ENCODE assay signal across 8 mouse cellular contexts in the genomic region with DNA sequence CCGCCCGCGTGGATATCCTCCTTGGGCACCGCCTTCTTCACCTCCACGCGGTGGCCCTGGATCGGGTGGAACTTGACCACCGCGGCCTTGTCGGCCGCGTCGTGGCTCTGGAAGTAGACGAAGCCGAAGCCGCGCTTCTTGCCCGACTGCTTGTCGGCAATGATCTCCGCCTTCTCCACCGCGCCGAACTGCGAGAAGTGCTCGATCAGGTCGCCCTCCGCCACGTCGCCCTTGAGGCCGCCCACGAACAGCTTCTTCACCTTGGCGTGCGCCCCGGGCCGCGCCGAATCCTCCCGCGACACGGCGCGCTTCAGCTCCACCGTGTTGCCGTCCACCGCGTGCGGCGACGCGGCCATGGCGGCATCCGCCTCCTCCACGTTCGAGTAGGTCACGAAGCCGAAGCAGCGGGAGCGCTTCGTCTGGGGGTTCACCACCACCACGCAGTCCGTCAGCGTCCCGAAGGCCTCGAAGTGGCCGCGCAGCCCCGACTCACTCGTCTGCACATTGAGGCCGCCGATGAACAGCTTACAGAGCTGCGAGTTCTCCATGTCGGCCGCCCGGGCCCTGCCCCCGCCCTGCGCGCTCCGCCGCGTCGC. TPM values are rescaled to one million over a fixed set of nuclear protein-coding genes. Genes with fewer than 3 reads are reported as not detected.
DNase-seq lines count a peak whose midpoint lies in the region; ATAC-seq and TF ChIP-seq lines count a peak whose summit lies in the region.

No protein-coding gene starts in this region.

- peak overlapping the region; percentile 99 for H3K9ac ChIP-seq in kidney, embryonic 14.5 days (ENCODE audit: low read depth, low read length)
- H3K9ac ChIP-seq in liver, embryonic 16.5 days (ENCODE audit: low read depth, low read length): peak overlapping the region; percentile 97
- H3K9ac ChIP-seq in neural tube, embryonic 14.5 days (replicated peaks; ENCODE audit: low read depth, low read length): peak overlapping the region; percentile 99

- TF ChIP-seq CTCF in E14TG2a.4 (conservative IDR thresholded peaks at IDR 0.05; ENCODE audit: low read length): no peak

- DNase-seq in 3134 (ENCODE audit: extremely low read depth, insufficient read length, low spot score): peak; percentile 76
- DNase-seq in embryo, embryonic 11 days: peak; percentile 62
- peak; percentile 94 for DNase-seq in heart, adult 11 months
- peak; percentile 62 for DNase-seq in urinary bladder, postnatal 25 days (ENCODE audit: low spot score)

- H3K4me3 ChIP-seq in E14TG2a.4 (replicated peaks; ENCODE audit: low read length): peak overlapping the region; percentile 91
- H3K4me3 ChIP-seq in kidney, embryonic 14.5 days (ENCODE audit: low read length): peak overlapping the region; percentile 96
- peak overlapping the region; percentile 92 for H3K4me3 ChIP-seq in liver, embryonic 16.5 days (ENCODE audit: low read depth, low read length)
- H3K4me3 ChIP-seq in neural tube, embryonic 14.5 days (ENCODE audit: low read depth, low read length): peak overlapping the region; percentile 96

- no peaks in the 10 kb centered on the region for H3K9me3 ChIP-seq in E14TG2a.4 (ENCODE audit: low read length)
- H3K9me3 ChIP-seq in kidney, embryonic 14.5 days (ENCODE audit: control insufficient read depth, low read length): no peaks in the 10 kb centered on the region
- no peaks in the 10 kb centered on the region for H3K9me3 ChIP-seq in liver, embryonic 16.5 days (replicated peaks; ENCODE audit: control insufficient read depth, low read length)
- no peaks in the 10 kb centered on the region for H3K9me3 ChIP-seq in neural tube, embryonic 14.5 days (ENCODE audit: control insufficient read depth, low read length)

- peak overlapping the region; percentile 99 for H3K27ac ChIP-seq in kidney, embryonic 14.5 days (ENCODE audit: low read depth, low read length)
- H3K27ac ChIP-seq in liver, embryonic 16.5 days (ENCODE audit: low read length): peak overlapping the region; percentile 96
- peak overlapping the region; percentile 100 for H3K27ac ChIP-seq in neural tube, embryonic 14.5 days (ENCODE audit: low read depth, low read length)

- peak overlapping the region; percentile 67 for H3K4me2 ChIP-seq in kidney, embryonic 14.5 days (replicated peaks; ENCODE audit: low read depth, low read length)
- H3K4me2 ChIP-seq in liver, embryonic 16.5 days (ENCODE audit: low read depth, low read length): peak overlapping the region; percentile 74
- peak overlapping the region; percentile 71 for H3K4me2 ChIP-seq in neural tube, embryonic 14.5 days (ENCODE audit: low read depth, low read length)

- 0% methylated on average over 75 of the region's 81 CpGs for WGBS in kidney, embryonic 14.5 days
- under 1% methylated on average over 80 of the region's 81 CpGs for WGBS in liver, embryonic 16.5 days (ENCODE audit: insufficient replicate concordance)
- WGBS in neural tube, embryonic 14.5 days: under 1% methylated on average over 69 of the region's 81 CpGs

- H3K27me3 ChIP-seq in E14TG2a.4 (ENCODE audit: insufficient read depth, low read length): no peaks in the 10 kb centered on the region
- no peaks in the 10 kb centered on the region for H3K27me3 ChIP-seq in kidney, embryonic 14.5 days (ENCODE audit: control insufficient read depth, insufficient read depth, low read length)
- H3K27me3 ChIP-seq in liver, embryonic 16.5 days (ENCODE audit: control insufficient read depth, insufficient read depth, low read depth, low read length): no peaks in the 10 kb centered on the region
- H3K27me3 ChIP-seq in neural tube, embryonic 14.5 days (ENCODE audit: control insufficient read depth, insufficient read depth, low read length): no peaks in the 10 kb centered on the region

- peaks cover 47% of the 10 kb centered on the region for H3K4me1 ChIP-seq in E14TG2a.4 (replicated peaks; ENCODE audit: low read depth, low read length)
- peaks cover 27% of the 10 kb centered on the region for H3K4me1 ChIP-seq in kidney, embryonic 14.5 days (ENCODE audit: control insufficient read depth, insufficient read depth, low read length)
- peaks cover 29% of the 10 kb centered on the region for H3K4me1 ChIP-seq in liver, embryonic 16.5 days (ENCODE audit: control insufficient read depth, low read depth, low read length)
- peaks cover 20% of the 10 kb centered on the region for H3K4me1 ChIP-seq in neural tube, embryonic 14.5 days (ENCODE audit: control insufficient read depth, insufficient read depth, low read length)

- ATAC-seq in kidney, embryonic 14.5 days (ENCODE audit: low FRiP score, low TSS enrichment): peak; percentile 10
- ATAC-seq in liver, embryonic 16.5 days (ENCODE audit: low read depth): peak; percentile 17
- ATAC-seq in neural tube, embryonic 14.5 days (ENCODE audit: low read depth): peak; percentile 47

- H3K36me3 ChIP-seq in E14TG2a.4 (ENCODE audit: insufficient read depth, low read length): peaks cover 23% of the 10 kb centered on the region
- peaks cover 19% of the 10 kb centered on the region; the same call in 1 of the 2 replicates for H3K36me3 ChIP-seq in kidney, embryonic 14.5 days (ENCODE audit: control insufficient read depth, insufficient read depth, low read length)
- H3K36me3 ChIP-seq in liver, embryonic 16.5 days (ENCODE audit: control insufficient read depth, insufficient read depth): peaks cover 2% of the 10 kb centered on the region; the same call in 1 of the 2 replicates
- H3K36me3 ChIP-seq in neural tube, embryonic 14.5 days (ENCODE audit: control insufficient read depth, insufficient read depth, low read length): 0 out of 2 replicates have a peak, but pooled peaks cover 3% of the 10 kb centered on the region

RNA-seq across cellular contexts. Expression of a gene that starts 0.5 kb away (rescaled TPM):
- 55.5 and 103 TPM in 2 replicates for polyA plus RNA-seq in kidney, embryonic 14.5 days (2014; fragmentation: Nextera tagmentation; extraction: Ambion mirVana)
- 5.2 and 5.4 TPM in 2 replicates for polyA plus RNA-seq in liver, embryonic 16.5 days (2015; fragmentation: Nextera tagmentation; extraction: Ambion mirVana)
- polyA plus RNA-seq in neural tube, embryonic 14.5 days (2014; fragmentation: Nextera tagmentation; extraction: Ambion mirVana): 52.4 and 55.9 TPM in 2 replicates

RNA-seq across cellular contexts. Expression of a gene that starts 14.5 kb away (rescaled TPM):
- 4.1 and 6.0 TPM in 2 replicates for polyA plus RNA-seq in kidney, embryonic 14.5 days (2014; fragmentation: Nextera tagmentation; extraction: Ambion mirVana)
- 1.2 and 1.6 TPM in 2 replicates for polyA plus RNA-seq in liver, embryonic 16.5 days (2015; fragmentation: Nextera tagmentation; extraction: Ambion mirVana)
- polyA plus RNA-seq in neural tube, embryonic 14.5 days (2014; fragmentation: Nextera tagmentation; extraction: Ambion mirVana): 15.2 and 17.6 TPM in 2 replicates

RNA-seq across cellular contexts. Expression of a gene that starts 29.6 kb away (rescaled TPM):
- polyA plus RNA-seq in kidney, embryonic 14.5 days (2014; fragmentation: Nextera tagmentation; extraction: Ambion mirVana): 33.4 and 41.8 TPM in 2 replicates
- 18.3 and 18.9 TPM in 2 replicates for polyA plus RNA-seq in liver, embryonic 16.5 days (2015; fragmentation: Nextera tagmentation; extraction: Ambion mirVana)
- 62.6 and 69.7 TPM in 2 replicates for polyA plus RNA-seq in neural tube, embryonic 14.5 days (2014; fragmentation: Nextera tagmentation; extraction: Ambion mirVana)

Comparison
In these comparisons a context has a peak if more than half of its experiments do, and no peak if none do; other contexts are left out.
1. Peak in every context shown above with its lines: DNase-seq, ATAC-seq, H3K4me3 ChIP-seq and H3K27ac ChIP-seq.